Mouse (Mus musculus) left cerebral cortex, adult 9 months (tissue): Measurements from ENCODE around the gene Pkp4.
"Not testable (repeated sequence)": the region's sequence is repeated elsewhere in the genome, so short reads cannot be mapped to it uniquely, and the experiment has no call there.

Experiments
- DNase-seq, 2 experiments: peaks; one replicate each; pipeline ENCODE4 v3.0.0; 2022; ENCODE audit warnings: low spot score in 2 of 2

Pkp4 gene

GRCm38 (mm10) chr2:59339776-59340539 is 179.3 kb downstream of the Pkp4 start:
- no peak for DNase-seq

DNA sequence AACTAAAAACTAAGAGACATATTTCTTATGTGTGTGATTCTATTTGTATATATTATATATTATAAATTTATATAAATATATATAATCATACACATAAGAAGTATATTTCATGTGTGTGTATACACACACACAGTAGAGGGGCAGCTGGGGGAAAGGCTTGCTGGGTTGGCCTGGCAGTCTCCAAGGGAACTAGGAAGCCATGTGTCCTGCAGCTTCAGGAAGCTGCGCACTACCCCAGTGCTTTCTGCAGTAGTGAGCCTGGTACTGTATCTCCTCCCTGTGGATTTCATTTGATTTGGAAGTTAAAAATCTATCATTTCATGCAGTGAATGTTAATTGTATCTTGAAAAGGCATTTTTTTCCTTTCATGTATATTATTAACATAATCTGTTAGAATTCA is 180.2 kb downstream of the Pkp4 start:
- DNase-seq, result no peak

GRCm38 (mm10) chr2:59342591-59343210 is 182.1 kb downstream of the Pkp4 start:
- no peak for DNase-seq

GRCm38 (mm10) chr2:59343834-59344233 is 183.2 kb downstream of the Pkp4 start:
- DNase-seq, result no peak

- no peak for DNase-seq
These were observed 184.0 kb downstream of the Pkp4 start for GRCm38 (mm10) chr2:59344699-59345098.

GRCm38 (mm10) chr2:59345141-59345839 is 184.6 kb downstream of the Pkp4 start:
- DNase-seq, result no peak

- DNase-seq, result peak in 1 of 2 experiments; percentile 27
These were observed 185.8 kb downstream of the Pkp4 start for GRCm38 (mm10) chr2:59346443-59346842.

- DNase-seq, result no peak
These were observed 187.9 kb downstream of the Pkp4 start for GRCm38 (mm10) chr2:59348585-59348984.

DNA sequence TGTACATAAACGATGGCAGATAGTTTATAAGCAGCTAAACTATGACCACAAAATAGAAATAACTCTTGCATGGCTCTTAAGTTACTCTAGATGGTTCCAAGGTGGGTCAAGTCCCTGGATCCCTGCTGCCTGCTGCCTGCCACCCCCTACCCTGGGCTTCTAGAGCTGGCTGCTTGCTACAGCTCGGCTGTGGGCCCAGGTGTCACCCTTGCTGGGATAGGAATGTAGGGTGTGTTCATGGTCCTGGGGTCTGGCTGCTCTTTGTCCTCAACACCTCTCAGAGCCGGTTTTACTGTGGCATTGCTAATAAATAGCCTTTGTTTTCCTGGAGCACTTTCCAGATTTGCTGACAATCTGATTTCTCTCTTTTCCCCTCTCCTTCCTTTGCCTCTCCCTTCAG is 189.4 kb downstream of the Pkp4 start:
- DNase-seq, result no peak

- DNase-seq, result no peak
These were observed 190.9 kb downstream of the Pkp4 start for GRCm38 (mm10) chr2:59351303-59352099.

DNA sequence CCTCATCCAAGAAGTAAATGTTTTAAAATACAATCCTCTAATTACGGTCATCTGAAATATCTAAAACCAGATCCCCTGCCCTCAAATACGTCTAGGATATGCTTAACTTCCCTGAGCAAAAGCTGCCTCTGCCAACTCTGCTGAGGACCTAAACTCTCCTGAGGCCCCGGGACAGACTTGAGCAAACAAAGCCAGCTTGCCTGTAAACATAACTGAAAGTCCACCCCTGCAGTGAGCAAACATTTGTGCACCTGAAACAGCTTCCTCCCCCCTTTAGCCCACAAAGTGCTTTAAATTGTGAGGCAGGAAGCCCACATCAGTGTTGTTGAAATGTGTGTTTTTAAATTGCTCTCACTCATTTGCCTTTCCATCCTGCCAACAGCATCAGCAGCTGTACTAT is 193.2 kb downstream of the Pkp4 start:
- no peak for DNase-seq

DNA sequence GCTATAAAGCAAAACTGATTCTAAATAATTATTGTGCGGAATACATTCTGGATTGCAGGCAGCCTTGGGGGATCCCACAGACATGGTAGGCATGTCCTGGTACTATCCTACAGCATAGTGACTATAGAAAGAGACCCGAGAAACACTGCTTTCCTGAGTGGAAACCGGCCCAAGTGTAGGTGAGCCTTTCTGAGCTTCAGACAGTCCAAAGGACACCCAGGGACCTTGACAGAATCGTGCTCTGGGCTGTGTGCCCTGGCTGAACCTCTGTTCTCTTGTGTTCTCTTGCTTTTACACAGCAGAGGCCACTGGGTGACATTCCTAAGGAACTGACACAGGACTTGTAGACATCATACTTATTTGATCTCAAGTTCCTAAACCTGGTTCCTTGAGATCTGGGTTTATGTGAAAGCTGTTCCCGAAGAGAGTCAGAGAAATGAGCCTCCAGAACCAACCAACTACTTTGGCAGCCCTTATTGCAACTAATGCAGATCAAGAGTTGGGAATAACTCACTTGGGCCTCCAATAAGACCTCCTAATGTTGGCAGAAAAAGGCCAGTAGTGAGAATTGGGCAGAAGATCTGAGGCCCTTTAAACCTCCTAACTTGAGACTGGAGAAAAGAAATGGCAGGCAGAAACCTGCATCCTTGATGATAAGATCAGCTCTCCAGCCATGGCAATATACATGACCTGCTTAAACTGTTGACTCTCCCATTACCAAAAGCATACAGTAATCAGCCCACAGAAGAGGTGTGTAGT is 195.1 kb downstream of the Pkp4 start:
- no peak for DNase-seq

DNA sequence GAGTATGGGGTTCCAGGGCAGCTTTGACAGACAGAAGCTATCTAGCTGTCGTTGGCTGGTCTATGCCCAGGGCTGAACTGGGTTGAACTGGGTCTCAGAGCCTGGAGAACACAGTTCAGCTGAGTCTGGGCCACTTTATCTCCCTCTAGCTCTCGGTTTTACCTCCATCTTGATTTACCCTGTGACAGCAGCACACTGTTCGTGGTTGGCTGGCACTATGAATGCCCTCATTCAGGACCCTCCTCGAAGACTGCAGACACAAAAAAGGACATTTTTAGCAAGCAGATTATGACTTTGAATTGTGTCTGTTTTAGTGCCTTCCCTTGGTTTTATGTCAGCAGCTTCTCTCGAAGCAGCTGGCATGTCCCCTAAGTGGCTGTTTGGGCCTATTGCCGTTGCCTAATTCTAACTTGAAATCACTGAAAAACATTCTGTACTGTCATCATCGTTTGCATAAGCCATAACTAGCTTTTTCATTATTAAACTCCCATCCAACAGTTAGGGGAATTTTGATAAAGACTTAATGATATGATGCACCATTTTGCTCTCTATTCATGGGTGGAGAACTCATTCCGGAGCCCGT is 199.2 kb downstream of the Pkp4 start:
- DNase-seq, result no peak

- no peak for DNase-seq
These were observed 200.7 kb downstream of the Pkp4 start for GRCm38 (mm10) chr2:59361350-59361780.

- DNase-seq, result no peak
These were observed 203.6 kb downstream of the Pkp4 start for GRCm38 (mm10) chr2:59364156-59364842.

DNA sequence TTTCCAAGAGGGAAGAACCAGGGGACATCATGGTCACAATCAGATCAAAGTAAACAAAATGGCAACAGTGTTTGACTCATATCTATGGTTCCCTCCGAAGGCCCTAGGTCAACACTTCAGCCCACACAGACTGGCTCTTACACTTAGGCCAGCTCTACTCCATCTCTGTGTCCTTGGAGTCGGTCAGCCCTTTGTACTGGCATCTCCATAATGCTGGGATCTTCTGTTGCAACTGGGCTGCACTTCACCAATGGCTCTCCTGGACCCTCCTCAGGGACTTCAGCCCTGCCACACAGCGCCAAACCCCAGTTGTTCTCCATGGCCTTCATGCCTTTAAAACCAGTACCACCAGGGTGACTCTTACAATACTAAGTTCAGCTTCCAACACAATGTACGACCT is 206.5 kb downstream of the Pkp4 start:
- DNase-seq, result no peak

GRCm38 (mm10) chr2:59373113-59373512 is 212.5 kb downstream of the Pkp4 start:
- DNase-seq, result no peak

GRCm38 (mm10) chr2:59378096-59378495 is 217.4 kb downstream of the Pkp4 start:
- no peak for DNase-seq

- DNase-seq, result not testable (repeated sequence)
These were observed 218.2 kb downstream of the Pkp4 start for GRCm38 (mm10) chr2:59378861-59379260.

DNA sequence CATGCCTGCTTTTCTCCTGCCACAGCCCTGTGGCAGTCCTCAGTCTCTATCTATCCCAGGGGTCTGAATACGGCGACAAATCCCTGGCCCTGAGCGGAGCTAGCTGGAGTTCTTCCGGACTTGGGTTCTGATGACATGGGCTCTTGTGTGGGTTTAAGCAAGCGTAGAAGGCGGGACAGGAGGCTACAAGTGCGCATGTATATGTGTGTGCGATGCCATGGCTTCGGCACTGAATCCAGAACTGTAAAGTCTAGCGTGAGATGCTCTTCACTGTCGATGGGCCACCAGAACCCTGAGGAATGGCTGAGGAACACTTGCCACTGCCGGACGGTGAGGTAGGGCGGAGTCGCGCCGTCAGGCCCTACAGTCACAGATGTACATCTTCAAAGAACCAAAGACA is 222.6 kb downstream of the Pkp4 start:
- no peak for DNase-seq
